Mouse (Mus musculus) frontal cortex, postnatal 10 days (tissue): Measurements from ENCODE around the gene Apoc1.
"Not testable (repeated sequence)": the region's sequence is repeated elsewhere in the genome, so short reads cannot be mapped to it uniquely, and the experiment has no call there.

Source experiments
- DNase-seq, 2 experiments: peaks; one replicate each; pipeline ENCODE4 v3.0.0; 2022; ENCODE audit warnings: low spot score in 2 of 2, mixed read lengths in 1 of 2

Gene Apoc1

GRCm38 (mm10) chr7:19705271-19705670, 12.8 kb upstream of the Apoc1 start:
- no peak for DNase-seq

GRCm38 (mm10) chr7:19704475-19704874, 12.0 kb upstream of the Apoc1 start:
- no peak for DNase-seq

DNA sequence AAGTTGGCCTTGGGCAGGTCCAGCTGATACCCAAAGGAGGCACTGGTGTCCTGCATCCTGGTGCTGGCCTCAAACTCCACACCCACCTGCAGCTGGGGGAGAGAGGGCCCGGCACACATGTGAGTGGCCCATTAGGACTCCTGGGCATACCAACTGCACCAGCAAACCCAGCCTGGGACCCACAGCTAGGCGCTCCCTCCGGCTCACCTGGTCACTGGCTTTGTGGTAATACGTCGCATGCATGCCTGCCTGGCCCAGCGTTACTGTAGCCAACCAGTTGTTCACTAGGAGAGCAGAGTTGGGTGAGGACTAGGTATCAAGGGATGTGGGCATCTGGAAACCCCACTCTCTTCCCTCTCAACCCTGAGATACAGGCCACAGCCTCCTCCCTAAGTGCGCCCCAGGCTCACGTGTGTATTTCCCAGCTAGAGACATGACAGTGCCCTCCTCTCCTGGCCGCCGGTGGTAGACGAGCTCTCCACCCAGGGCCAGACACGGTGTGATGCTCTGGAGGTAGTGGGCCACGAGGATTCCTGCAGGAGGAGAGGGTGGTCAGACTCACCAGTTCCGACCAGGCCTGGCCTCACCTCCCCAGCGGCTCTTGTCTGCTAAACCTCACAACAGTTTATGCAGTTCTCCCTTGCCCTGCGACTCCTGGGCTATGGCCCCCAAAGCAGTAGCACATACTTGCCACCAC, 10.5 kb upstream of the Apoc1 start:
- DNase-seq, result no peak

DNA sequence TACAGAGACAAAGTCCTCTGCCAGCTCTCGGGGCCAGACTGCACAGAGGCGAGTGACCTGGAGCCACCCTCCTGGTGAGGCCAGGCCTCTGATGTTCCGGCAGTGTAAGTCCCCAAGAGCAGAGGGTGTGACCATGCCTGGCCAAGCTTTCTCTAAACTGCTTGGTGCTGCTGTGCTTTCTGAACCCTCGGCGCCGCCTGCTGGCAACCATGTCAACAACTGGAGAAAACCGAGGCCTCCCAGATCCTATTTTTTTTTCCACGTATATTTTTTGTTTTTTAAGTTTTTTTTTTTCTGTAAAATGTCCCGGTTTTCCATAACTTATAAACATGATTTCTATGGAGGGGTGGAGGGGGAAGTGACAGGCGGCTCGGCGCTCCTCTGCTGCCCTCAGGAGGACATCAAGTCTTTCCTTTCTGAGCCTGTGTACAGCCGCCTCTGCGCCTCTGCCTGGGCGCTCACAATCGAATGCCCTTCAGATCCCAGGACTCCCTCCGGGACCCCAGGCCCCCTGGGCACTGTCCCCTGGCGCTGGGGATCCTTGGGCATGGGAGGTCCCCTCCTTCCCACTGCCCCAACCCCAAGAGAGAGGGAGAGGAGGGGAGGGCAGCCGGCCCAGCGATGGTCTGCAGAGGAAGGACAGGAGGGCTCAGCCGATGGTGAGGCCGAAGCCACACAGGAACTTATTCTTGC, 8.8 kb upstream of the Apoc1 start:
- DNase-seq, result peak in 1 of 2 experiments; percentile 71

- DNase-seq, result no peak
Observed at GRCm38 (mm10) chr7:19700299-19701068, 8.0 kb upstream of the Apoc1 start.

- no peak for DNase-seq
Observed at GRCm38 (mm10) chr7:19699827-19700148, 7.3 kb upstream of the Apoc1 start.

GRCm38 (mm10) chr7:19698907-19699826, 6.7 kb upstream of the Apoc1 start, which contains the start of gene Apoe:
TSS of gene Apoe (minus strand) at chr7:19699188.
- peak; percentile 73 to 79 for DNase-seq

DNA sequence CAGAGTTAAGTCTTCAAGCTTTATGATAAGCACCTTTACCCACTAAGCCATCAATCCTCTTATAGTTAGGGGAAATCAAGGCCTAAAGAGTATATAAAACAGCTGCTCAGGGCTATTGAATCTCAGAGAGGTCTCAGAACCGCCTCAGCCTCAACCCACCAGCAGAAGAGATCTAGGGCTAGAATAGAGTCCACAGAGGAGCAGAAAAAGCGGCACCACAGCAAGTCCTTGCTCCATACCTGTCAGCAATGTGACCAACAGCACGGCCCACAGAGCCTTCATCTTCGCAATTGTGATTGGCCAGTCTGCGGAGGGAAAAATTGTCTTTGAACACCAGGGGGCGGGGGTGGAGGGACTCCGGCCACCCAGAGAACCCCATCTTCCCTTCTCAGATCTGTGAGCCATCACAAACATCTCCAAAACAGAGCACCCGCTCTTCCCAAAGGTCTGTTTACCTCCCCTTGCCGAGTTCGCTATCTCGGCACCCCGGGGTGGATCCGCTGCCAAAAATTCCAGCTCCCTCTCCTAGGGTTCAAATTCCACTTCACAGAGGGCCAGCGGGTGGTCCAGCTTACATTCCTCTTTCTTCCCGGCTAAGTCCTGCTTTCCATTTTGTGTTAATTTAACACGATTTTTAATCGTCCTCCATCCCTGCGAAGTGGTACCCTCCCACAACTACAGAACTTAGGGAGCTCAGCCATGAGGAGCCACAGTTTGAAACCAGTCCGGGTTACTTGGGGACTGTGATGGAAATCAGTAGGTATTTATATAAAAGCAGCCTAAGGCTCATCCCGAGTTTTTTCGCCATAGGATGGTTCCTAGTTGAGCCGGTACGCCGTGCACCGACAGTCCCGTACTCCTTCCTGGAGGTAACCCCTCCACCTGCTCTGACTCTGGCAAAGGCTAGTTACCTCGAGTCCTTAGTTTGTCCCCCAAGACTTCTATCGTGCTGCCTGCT, 5.8 kb upstream of the Apoc1 start:
- DNase-seq, result no peak

DNA sequence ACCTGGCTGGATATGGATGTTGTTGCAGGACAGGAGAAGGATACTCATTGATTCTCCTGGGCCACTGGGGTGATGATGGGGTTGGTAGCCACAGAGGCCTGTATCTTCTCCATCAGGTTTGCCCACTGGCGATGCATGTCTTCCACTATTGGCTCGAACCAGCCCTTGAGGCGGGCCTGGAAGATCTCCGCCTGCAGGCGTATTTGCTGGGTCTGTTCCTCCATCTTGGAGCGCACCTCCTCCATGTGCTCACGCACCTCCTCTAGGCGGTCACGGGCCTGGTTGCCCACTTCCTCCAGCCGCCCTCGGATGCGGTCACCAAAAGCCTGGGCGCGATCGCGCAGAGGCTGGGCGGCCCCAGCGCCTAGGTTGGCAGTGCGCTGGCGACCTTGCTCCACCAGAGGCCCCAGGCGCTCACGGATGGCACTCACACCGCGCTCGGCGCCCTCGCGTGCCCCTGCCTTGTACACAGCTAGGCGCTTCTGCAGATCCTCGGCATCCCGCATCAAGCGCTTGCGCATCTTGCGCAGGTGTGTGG, 3.9 kb upstream of the Apoc1 start:
- DNase-seq, result no peak

DNA sequence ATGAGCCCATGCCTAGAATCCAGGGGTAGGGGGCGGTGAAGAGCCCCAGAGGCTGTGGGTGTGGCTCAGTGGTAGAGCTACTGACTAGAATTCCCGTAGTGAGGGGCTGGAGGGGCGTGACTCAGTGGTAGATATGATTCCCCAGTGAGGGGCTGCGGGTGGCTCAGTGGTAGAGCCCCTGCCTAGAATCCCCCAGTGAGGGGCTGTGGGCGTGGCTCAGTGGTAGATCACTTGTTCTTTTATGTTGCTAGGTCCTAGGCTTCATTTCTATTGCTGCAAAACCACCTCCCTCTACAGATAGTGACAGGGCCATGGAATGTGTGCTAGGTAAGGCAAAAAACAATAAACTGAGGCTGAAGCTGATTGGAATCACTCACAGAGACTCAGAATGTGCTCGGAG, 3.4 kb upstream of the Apoc1 start:
- DNase-seq, result no peak

GRCm38 (mm10) chr7:19695213-19695594, 2.7 kb upstream of the Apoc1 start:
- no peak for DNase-seq

- DNase-seq, result no peak
Observed at GRCm38 (mm10) chr7:19694336-19695212, 2.1 kb upstream of the Apoc1 start.

- DNase-seq, result peak in 1 of 2 experiments; percentile 39
Observed at GRCm38 (mm10) chr7:19693421-19693820, 961 bp upstream of the Apoc1 start.

- DNase-seq, result no peak
Observed at GRCm38 (mm10) chr7:19691434-19691833, 1.0 kb downstream of the Apoc1 start.

- no peak for DNase-seq
Observed at GRCm38 (mm10) chr7:19690845-19691244, 1.6 kb downstream of the Apoc1 start.

DNA sequence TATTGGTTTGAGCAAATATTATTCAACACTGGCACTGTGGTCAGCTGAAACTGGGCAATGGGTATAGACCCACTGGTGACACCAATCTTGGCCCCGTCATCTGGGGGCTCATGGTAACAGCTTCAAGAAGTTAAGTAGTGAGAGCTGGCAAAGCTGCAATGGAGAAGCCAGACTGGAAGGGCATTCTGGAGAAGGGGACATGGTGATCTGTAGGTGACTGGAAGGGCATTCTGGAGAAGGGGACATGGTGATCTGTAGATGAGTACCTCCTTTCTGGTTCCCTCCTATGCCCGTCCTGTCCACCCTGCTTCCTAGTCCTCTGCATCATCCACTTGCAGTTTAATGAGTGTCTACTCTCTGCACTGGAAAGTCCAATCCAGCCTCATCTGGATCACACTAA, 3.8 kb downstream of the Apoc1 start:
- DNase-seq, result no peak

DNA sequence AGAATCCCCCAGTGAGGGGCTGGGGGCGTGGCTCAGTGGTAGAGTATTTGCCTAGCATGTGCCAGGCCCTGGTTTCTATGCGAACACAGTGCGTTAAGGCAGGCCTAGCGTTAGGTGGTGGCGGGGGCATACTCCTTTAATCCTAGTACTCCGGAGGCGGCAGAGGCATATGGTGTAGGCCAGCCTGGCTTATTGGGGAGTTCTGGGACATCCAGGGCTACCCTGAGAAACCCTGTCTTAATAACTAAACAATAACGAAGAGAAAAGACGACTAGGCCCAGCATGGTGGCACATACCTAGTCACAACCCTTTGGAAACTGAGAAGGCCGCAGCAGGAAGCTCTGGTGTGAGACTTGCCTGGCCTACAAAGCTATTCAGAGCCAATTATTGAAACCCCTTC, 4.4 kb downstream of the Apoc1 start:
- no peak for DNase-seq

GRCm38 (mm10) chr7:19686927-19687583, 5.4 kb downstream of the Apoc1 start:
- DNase-seq, result not testable (repeated sequence)

- no peak for DNase-seq
Observed at GRCm38 (mm10) chr7:19686521-19686920, 5.9 kb downstream of the Apoc1 start.
